Mouse (Mus musculus) brain, embryonic 14.5 days (tissue): ENCODE data around the gene Cables2. TPM values are rescaled to one million over a fixed set of nuclear protein-coding genes. Genes with fewer than 3 reads are reported as not detected.
A peak's percentile ranks its signal among the peaks of the same experiment; 100 is the strongest.

Source experiments
- DNase-seq: peaks from one replicate; pipeline ENCODE4 v3.0.0-alpha.2; 2011; ENCODE audit warnings: low read depth
- CTCF ChIP-seq: fragments of 200-500 bp; IDR thresholded peaks from 2 replicates; pipeline ENCODE4 v1.5.1; 2012; ENCODE audit warnings: inconsistent platforms, mild to moderate bottlenecking, moderate library complexity, borderline replicate concordance; ENCODE audit not compliant: insufficient read depth, insufficient read length; ENCODE audit errors: extremely low read depth
- POLR2A ChIP-seq: fragments of 200-500 bp; IDR thresholded peaks from 2 replicates; pipeline ENCODE4 v1.6.1; 2012; ENCODE audit warnings: mild to moderate bottlenecking, inconsistent platforms, borderline replicate concordance; ENCODE audit not compliant: poor library complexity, insufficient read depth, insufficient read length, severe bottlenecking; ENCODE audit errors: extremely low read depth
- polyA plus RNA-seq: library from polyadenylated mRNA; depleted of rRNA; stranded (reverse); fragments of >200 nt; gene quantifications from 2 replicates; pipeline ENCODE4 v1.2.3, GENCODE M21; 2012; rRNA removed

Gene Cables2
- 58.9 and 62.5 TPM in 2 replicates for polyA plus RNA-seq

GRCm38 (mm10) chr2:180273394-180274244 lies at the start of gene Cables2:
Cables2 (minus strand) TSS chr2:180273496.
- no peak for TF ChIP-seq CTCF
- peak; percentile 84; the same call in 1 of the 2 replicates for TF ChIP-seq POLR2A
- peak; percentile 99 for DNase-seq

GRCm38 (mm10) chr2:180322674-180323355 lies 49.5 kb upstream of the Cables2 start:
- TF ChIP-seq POLR2A: no peak
- TF ChIP-seq CTCF: no peak
- no peak for DNase-seq

GRCm38 (mm10) chr2:180320216-180320615 lies 46.9 kb upstream of the Cables2 start:
- DNase-seq: no peak
- TF ChIP-seq CTCF: no peak
- no peak for TF ChIP-seq POLR2A

GRCm38 (mm10) chr2:180317591-180317990 lies 44.3 kb upstream of the Cables2 start:
- TF ChIP-seq POLR2A: no peak
- no peak for TF ChIP-seq CTCF
- DNase-seq: no peak

- DNase-seq: no peak
- TF ChIP-seq CTCF: no peak
- no peak for TF ChIP-seq POLR2A
Measured at GRCm38 (mm10) chr2:180314292-180314691, 41.0 kb upstream of the Cables2 start.

- no peak for TF ChIP-seq POLR2A
- no peak for TF ChIP-seq CTCF
- DNase-seq: no peak
Measured at GRCm38 (mm10) chr2:180311147-180311546, 37.9 kb upstream of the Cables2 start.

- no peak for TF ChIP-seq CTCF
- TF ChIP-seq POLR2A: no peak
- DNase-seq: no peak
Measured at GRCm38 (mm10) chr2:180307680-180308079, 34.4 kb upstream of the Cables2 start.

GRCm38 (mm10) chr2:180306423-180307168 lies 33.3 kb upstream of the Cables2 start:
- peak; percentile 11 for DNase-seq
- TF ChIP-seq POLR2A (no peak), CTCF (no peak)

GRCm38 (mm10) chr2:180306009-180306408 lies 32.7 kb upstream of the Cables2 start:
- TF ChIP-seq CTCF (no peak), POLR2A (no peak)
- DNase-seq: no peak

GRCm38 (mm10) chr2:180305490-180305889 lies 32.2 kb upstream of the Cables2 start:
- no peak for DNase-seq
- TF ChIP-seq CTCF (no peak), POLR2A (no peak)

GRCm38 (mm10) chr2:180304554-180304953 lies 31.3 kb upstream of the Cables2 start:
- no peak for DNase-seq
- peak; percentile 13; the same call in 1 of the 2 replicates for TF ChIP-seq CTCF
- TF ChIP-seq POLR2A: no peak

- no peak for DNase-seq
- TF ChIP-seq CTCF: no peak
- TF ChIP-seq POLR2A: no peak
Measured at GRCm38 (mm10) chr2:180303468-180303867, 30.2 kb upstream of the Cables2 start.

- no peak for DNase-seq
Measured at GRCm38 (mm10) chr2:180302201-180302600, 28.9 kb upstream of the Cables2 start.

More at GRCm38 (mm10) chr2:180302201-180302600, 28.9 kb upstream of the Cables2 start:
- TF ChIP-seq POLR2A: no peak
- TF ChIP-seq CTCF: no peak
